Mouse (Mus musculus): Measurements from ENCODE around the gene Dnajc4.

- no peak for TF ChIP-seq CTCF (IDR thresholded peaks at IDR 0.05)
- TF ChIP-seq EP300 (IDR thresholded peaks at IDR 0.05; ENCODE audit: insufficient read depth, low read depth, low read length) = no peak
- TF ChIP-seq POLR2A (IDR thresholded peaks at IDR 0.05; ENCODE audit: insufficient read depth, low read depth, low read length) = no peak
These were observed 44.6 kb downstream of the Dnajc4 start for GRCm38 (mm10) chr19:6947742-6948141.
